Mouse (Mus musculus) neural tube, embryonic 13.5 days (tissue): ENCODE measurements around the gene Rsph14. TPM values are rescaled to one million over a fixed set of nuclear protein-coding genes. Genes with fewer than 3 reads are reported as not detected.
A peak's percentile ranks its signal among the peaks of the same experiment; 100 is the strongest.

Experiments
- ATAC-seq: fragments of 200-750 bp; cut with Nextera tagmentation; 2 replicates; pipeline ENCODE4 v1.8.0; 2017; ENCODE audit warnings: low read depth, mild to moderate bottlenecking, moderate TSS enrichment, moderate library complexity
- H3K27ac ChIP-seq: fragments of 300-500 bp; sonication (generic); replicated peaks from 2 replicates; pipeline ENCODE4 v1.5.1; 2015; ENCODE audit warnings: moderate library complexity, mild to moderate bottlenecking, inconsistent platforms
- H3K27me3 ChIP-seq: fragments of 300-500 bp; sonication (generic); 2 replicates; pipeline ENCODE4 v1.6.1; 2015; ENCODE audit warnings: mild to moderate bottlenecking, inconsistent platforms
- H3K36me3 ChIP-seq: fragments of 300-500 bp; sonication (generic); 2 replicates; pipeline ENCODE4 v1.6.1; 2015; ENCODE audit warnings: mild to moderate bottlenecking, inconsistent platforms
- H3K4me1 ChIP-seq: fragments of 300-500 bp; sonication (generic); replicated peaks from 2 replicates; pipeline ENCODE4 v1.6.1; 2015; ENCODE audit warnings: inconsistent platforms
- H3K4me2 ChIP-seq: fragments of 300-500 bp; sonication (generic); 2 replicates; pipeline ENCODE4 v1.6.1; 2015; ENCODE audit warnings: inconsistent platforms, mild to moderate bottlenecking, moderate library complexity
- H3K4me3 ChIP-seq: fragments of 300-500 bp; sonication (generic); 2 replicates; pipeline ENCODE4 v1.5.1; 2015; ENCODE audit warnings: mild to moderate bottlenecking, inconsistent platforms
- H3K9ac ChIP-seq: fragments of 300-500 bp; sonication (generic); 2 replicates; pipeline ENCODE4 v1.6.1; 2015; ENCODE audit warnings: moderate library complexity, mild to moderate bottlenecking, inconsistent platforms
- H3K9me3 ChIP-seq: fragments of 300-500 bp; sonication (generic); 2 replicates; pipeline ENCODE4 v1.6.1; 2016; ENCODE audit warnings: inconsistent platforms
- WGBS: fragments of 180-500 bp; shearing (Covaris S2); methylation state at CpG from one replicate; pipeline ENCODE4 v1.1.7; 2015; 5-methylcytosine and 5-hydroxymethylcytosine counted together
- polyA plus RNA-seq: library from polyadenylated mRNA; unstranded; fragments of >200 nt; fragmentation: Nextera tagmentation; extraction: Ambion mirVana; gene quantifications from 2 replicates; pipeline ENCODE4 v1.2.1, GENCODE M21; 2015

The Rsph14 gene
- polyA plus RNA-seq, 1 experiment from 2014 or later: 0.35 TPM

DNA sequence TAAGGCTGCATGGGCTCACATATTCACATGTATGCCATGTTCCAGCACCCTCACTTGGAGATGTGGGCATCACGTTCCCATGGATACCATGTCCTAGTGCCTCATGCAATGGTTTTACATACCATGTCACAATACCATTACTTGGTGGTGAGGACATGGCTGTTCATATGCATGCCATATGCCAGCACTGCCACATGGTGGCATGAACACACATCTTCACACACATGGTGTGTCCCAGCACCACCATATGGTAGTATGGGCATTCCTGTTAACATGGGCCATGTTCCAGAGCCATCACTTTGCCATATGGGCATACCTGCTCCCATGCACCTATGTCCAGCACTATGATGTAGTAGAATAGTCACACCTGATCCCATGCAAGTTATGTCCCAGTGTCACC is 91.6 kb downstream of the Rsph14 start:
- H3K27me3 ChIP-seq: no peaks in the 10 kb centered on the region
- no peak overlapping the region for H3K4me2 ChIP-seq
- no peaks in the 10 kb centered on the region for H3K9me3 ChIP-seq
- 90% methylated on average over 1 of the region's 1 CpGs for WGBS
- H3K4me1 ChIP-seq: no peaks in the 10 kb centered on the region
- no peaks in the 10 kb centered on the region for H3K36me3 ChIP-seq
- no peak overlapping the region for H3K9ac ChIP-seq
- no peak overlapping the region for H3K4me3 ChIP-seq
- no peak for ATAC-seq
- H3K27ac ChIP-seq: no peak overlapping the region

DNA sequence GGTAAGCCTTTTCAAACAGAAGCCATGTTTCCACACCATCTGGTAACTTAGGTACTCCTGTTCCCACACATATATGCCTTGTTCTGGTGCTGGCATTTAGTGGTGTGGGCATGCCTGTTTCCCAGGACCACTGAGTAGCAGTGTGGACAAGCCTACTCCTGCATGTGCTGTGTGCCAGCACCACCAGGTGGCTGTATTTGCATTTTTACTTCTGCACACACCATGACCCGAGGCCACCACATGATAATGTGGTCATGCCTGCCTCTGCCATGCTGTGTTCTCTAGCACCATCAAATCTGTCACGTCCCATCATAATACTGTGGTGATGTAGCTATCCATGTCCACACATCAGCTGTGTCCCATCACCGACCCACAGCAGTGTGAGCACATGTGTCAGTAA is 93.1 kb downstream of the Rsph14 start:
- H3K4me1 ChIP-seq: no peaks in the 10 kb centered on the region
- H3K4me3 ChIP-seq: no peak overlapping the region
- WGBS: 63% methylated on average over 3 of the region's 3 CpGs
- no peaks in the 10 kb centered on the region for H3K9me3 ChIP-seq
- no peak for ATAC-seq
- H3K27ac ChIP-seq: no peak overlapping the region
- H3K36me3 ChIP-seq: no peaks in the 10 kb centered on the region
- no peak overlapping the region for H3K9ac ChIP-seq
- no peak overlapping the region for H3K4me2 ChIP-seq
- H3K27me3 ChIP-seq: no peaks in the 10 kb centered on the region

DNA sequence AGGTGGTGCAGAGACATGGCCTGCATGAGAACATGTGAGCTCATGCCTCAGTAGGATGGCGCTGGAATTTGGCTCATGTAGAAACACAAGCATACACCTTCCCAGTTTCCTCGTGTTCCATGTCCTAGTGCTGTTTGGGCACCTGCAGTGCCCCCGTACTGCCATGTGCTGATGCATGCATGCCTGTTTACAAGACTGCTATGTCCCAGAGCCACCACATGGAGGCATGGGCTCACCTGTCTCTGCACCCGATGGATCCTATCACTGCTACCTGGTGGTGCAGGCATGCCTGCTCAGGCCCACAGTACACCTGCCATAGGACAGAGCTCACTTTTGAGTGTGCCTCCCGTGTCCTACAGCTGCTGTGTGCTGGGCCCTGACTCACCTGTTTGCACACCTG is 94.0 kb downstream of the Rsph14 start:
- Histone ChIP-seq H3K9me3 (no peaks in the 10 kb centered on the region), H3K36me3 (no peaks in the 10 kb centered on the region), H3K4me2 (no peak overlapping the region), H3K4me1 (no peaks in the 10 kb centered on the region), H3K4me3 (no peak overlapping the region), H3K27ac (no peak overlapping the region), H3K27me3 (no peaks in the 10 kb centered on the region), H3K9ac (no peak overlapping the region)
- no peak for ATAC-seq
- 70% methylated on average over 5 of the region's 5 CpGs for WGBS

DNA sequence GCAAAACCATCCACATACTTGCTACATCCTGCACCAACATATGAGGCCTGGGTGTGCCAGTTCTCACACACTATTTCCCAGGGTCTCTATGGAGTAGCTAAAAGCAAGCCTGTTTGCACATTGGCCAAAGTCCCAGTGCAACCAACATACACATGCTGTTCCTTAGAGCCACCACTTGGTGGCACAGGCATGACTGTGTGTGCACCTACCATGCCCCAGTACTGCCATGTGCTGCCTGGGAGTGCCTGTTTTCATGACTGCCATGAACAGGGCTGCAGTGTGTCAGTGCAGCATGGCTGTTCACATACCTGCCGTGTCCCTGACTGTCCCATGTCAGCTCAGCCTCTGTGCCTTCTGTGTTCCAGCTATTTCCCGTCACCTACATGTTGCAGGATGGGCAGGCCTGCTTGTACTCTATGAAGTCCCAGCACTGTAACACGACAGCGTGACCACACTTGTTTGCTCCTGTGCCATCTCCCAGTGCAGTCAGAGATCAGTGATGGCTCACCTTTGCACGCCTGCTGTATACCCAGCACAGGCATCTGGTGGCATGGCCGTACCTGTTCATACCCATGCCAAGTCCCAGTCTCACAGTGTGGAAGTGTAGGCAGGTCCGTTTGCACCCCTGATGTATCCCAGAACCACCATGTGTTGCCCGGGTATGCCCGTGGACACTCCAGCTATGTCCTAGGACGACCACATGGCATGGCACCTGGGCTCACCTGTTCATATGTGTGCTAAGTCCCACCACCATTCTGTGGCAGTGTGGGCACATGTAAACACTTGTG is 95.2 kb downstream of the Rsph14 start:
- ATAC-seq: peak; percentile 64
- H3K4me2 ChIP-seq: no peak overlapping the region
- H3K27ac ChIP-seq: no peak overlapping the region
- H3K27me3 ChIP-seq: no peaks in the 10 kb centered on the region
- H3K4me3 ChIP-seq: no peak overlapping the region
- H3K9ac ChIP-seq: no peak overlapping the region
- H3K9me3 ChIP-seq: no peaks in the 10 kb centered on the region
- 86% methylated on average over 10 of the region's 10 CpGs for WGBS
- H3K36me3 ChIP-seq: no peaks in the 10 kb centered on the region
- H3K4me1 ChIP-seq: no peaks in the 10 kb centered on the region

DNA sequence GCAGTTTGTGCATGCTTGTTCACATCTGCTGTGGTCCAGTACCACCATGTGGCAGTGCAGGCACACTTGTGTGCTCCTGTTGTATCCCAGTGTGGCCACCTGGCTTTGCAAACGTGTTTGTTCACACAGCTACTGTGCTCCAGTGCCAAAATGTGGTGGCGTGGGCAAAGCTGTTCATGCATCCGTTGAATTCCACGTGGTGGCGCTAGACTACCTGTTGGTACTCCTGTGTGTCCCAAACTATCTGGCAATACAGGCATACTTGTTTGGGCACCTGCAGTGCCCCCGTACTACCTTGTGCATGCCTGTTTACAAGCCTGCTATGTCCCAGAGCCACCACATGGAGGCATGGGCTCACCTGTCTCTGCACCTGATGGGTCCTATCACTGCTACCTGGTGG is 97.4 kb downstream of the Rsph14 start:
- Histone ChIP-seq H3K27ac (no peak overlapping the region), H3K4me3 (no peak overlapping the region), H3K36me3 (no peaks in the 10 kb centered on the region), H3K9ac (no peak overlapping the region), H3K9me3 (no peaks in the 10 kb centered on the region), H3K4me1 (no peaks in the 10 kb centered on the region), H3K4me2 (no peak overlapping the region), H3K27me3 (no peaks in the 10 kb centered on the region)
- WGBS: 32% methylated on average over 6 of the region's 6 CpGs
- no peak for ATAC-seq

DNA sequence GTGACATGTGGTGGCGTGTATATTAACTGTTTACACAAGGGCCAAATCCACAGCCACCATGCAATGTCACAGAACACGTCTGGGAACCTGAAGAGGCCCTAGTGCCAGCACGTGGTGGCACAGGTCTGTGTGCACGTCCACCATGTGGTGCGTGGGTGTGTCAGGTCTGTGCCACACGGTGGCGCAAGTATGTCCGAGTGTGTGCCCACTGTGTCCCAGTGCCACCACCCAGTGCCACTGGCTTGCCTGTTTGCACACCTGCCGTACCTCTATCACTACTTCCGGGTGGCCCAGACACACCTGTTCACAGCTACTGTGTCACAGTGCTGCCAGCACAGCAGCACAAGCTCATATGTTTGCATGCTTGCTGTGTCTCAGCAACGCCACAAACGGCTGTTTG is 97.9 kb downstream of the Rsph14 start:
- Histone ChIP-seq H3K4me1 (no peaks in the 10 kb centered on the region), H3K36me3 (no peaks in the 10 kb centered on the region), H3K27ac (no peak overlapping the region), H3K4me3 (no peak overlapping the region), H3K27me3 (no peaks in the 10 kb centered on the region), H3K9me3 (no peaks in the 10 kb centered on the region), H3K4me2 (no peak overlapping the region), H3K9ac (no peak overlapping the region)
- ATAC-seq: no peak
- WGBS: 85% methylated on average over 12 of the region's 12 CpGs

DNA sequence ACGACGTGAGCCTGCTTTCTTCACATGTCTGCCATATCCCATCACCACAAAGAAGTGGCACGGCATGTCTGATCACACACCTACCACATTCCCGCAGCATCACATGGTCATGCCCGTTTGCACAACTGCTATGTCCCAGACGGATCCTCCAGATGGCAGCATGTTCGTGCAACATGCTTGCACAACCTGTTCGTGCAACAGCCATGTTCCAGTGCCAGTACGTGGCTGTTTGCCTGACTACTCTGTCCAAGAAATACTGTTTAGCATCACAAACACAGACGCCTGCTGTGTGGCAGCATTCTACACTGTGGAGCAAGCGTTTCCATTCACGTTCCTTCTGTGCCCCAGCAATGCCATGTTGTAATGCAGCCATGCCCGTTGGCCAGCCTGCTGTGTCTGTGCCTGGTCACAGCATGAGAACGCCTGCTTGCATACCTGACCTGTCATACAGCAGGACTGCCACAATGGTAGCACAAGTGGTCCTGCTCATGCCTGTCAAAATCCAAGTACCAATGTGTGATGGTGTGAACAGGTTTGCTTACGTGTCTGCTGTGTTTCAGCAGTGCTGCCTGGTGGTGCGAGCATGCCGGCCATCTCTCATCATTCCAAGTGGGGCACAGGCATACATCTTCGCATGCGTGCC is 98.7 kb downstream of the Rsph14 start:
- Histone ChIP-seq H3K4me3 (no peak overlapping the region), H3K4me1 (no peaks in the 10 kb centered on the region), H3K27ac (no peak overlapping the region), H3K27me3 (no peaks in the 10 kb centered on the region), H3K4me2 (no peak overlapping the region), H3K36me3 (no peaks in the 10 kb centered on the region), H3K9me3 (no peaks in the 10 kb centered on the region), H3K9ac (no peak overlapping the region)
- ATAC-seq: no peak
- 80% methylated on average over 19 of the region's 19 CpGs for WGBS

DNA sequence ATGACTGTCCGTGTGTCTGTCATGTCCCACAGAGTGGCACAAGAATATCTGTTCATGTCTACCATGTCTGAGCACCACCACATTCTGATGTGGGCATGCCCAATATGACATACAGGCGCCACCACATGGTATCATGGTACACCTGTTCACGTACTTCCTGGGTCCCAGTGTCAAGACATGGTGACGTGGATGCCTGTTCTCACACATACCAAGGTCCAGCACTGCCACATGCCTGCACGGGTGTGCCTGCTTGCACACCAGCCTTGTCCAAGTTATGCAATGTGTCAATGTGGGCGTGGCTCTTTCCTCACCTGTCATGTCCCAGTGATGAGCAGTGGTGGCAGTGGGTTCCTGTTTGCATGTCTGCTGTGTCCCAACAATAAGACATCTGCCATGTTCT is 99.9 kb downstream of the Rsph14 start:
- Histone ChIP-seq H3K36me3 (no peaks in the 10 kb centered on the region), H3K27ac (no peak overlapping the region), H3K9ac (no peak overlapping the region), H3K4me2 (no peak overlapping the region), H3K9me3 (no peaks in the 10 kb centered on the region), H3K4me1 (no peaks in the 10 kb centered on the region), H3K27me3 (no peaks in the 10 kb centered on the region), H3K4me3 (no peak overlapping the region)
- no peak for ATAC-seq
- WGBS: 86% methylated on average over 6 of the region's 6 CpGs

DNA sequence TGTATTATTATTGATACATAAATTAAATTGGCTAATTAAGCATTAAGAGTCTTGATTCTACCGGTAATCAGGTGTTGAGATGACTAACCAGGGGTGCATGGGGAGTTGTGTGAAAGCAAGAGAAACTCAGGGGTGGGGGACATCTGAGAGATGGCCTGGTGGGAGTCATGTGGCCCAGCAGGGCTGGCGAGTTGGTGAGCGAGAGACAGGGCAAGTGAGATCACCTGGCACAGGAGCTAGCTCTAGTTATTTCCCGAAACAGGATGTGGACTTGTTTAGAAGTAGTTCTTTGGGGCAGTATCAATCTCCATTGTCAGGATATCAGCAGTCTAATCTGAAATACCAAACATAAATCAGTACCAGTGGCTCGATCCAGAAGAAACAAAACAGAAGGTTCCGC is 100.8 kb downstream of the Rsph14 start:
- Histone ChIP-seq H3K36me3 (no peaks in the 10 kb centered on the region), H3K9ac (no peak overlapping the region), H3K4me2 (no peak overlapping the region), H3K4me3 (no peak overlapping the region), H3K4me1 (no peaks in the 10 kb centered on the region), H3K27me3 (no peaks in the 10 kb centered on the region), H3K27ac (no peak overlapping the region), H3K9me3 (no peaks in the 10 kb centered on the region)
- WGBS: 86% methylated on average over 6 of the region's 6 CpGs
- no peak for ATAC-seq

DNA sequence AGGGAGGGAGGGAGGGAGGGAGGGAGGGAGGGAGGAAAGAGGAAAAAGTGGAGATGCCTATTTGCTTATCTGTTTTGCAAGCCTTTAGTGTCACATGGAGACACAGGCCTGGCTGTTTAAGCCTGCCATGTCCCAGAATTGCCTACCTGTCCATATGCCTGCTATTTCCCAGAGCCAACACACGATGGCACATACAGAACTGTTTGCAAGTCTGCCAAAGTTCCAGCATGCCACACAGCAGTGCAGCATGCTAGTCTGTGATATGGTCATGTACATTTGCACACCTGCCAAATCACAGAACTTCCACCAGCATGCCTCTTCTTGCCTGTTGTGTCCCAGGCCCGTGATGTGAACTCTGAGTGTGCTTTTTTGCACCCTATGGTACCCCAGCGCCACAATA is 101.8 kb downstream of the Rsph14 start:
- H3K27me3 ChIP-seq: no peaks in the 10 kb centered on the region
- H3K4me3 ChIP-seq: no peak overlapping the region
- 88% methylated on average over 3 of the region's 3 CpGs for WGBS
- H3K27ac ChIP-seq: no peak overlapping the region
- H3K9me3 ChIP-seq: no peaks in the 10 kb centered on the region
- H3K4me1 ChIP-seq: peaks cover under 1% of the 10 kb centered on the region; the same call in 1 of the 2 replicates
- ATAC-seq: no peak
- H3K4me2 ChIP-seq: no peak overlapping the region
- H3K9ac ChIP-seq: no peak overlapping the region
- H3K36me3 ChIP-seq: no peaks in the 10 kb centered on the region

DNA sequence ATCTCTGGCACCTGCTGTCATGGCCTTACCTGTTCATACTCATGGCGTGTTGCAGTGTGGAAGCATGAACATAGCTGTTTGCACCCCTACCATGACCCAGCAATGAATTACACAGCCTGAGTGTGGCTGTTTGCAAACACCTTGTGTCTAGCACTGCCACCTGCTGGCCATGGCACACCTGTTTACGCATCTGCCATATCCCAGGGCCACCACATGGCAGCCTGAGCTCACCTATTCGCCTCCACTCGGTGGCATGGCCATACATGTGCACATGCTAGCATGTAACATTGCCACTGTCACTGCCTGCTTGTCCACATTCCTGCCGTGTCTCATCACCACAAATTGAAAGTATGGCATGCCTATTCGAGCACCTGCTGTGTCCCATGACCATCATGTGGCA is 102.8 kb downstream of the Rsph14 start:
- no peak overlapping the region for H3K4me2 ChIP-seq
- WGBS: 75% methylated on average over 6 of the region's 6 CpGs
- no peak for ATAC-seq
- H3K9ac ChIP-seq: no peak overlapping the region
- H3K27ac ChIP-seq: no peak overlapping the region
- H3K36me3 ChIP-seq: no peaks in the 10 kb centered on the region
- H3K9me3 ChIP-seq: no peaks in the 10 kb centered on the region
- peaks cover 4% of the 10 kb centered on the region for H3K4me1 ChIP-seq
- H3K4me3 ChIP-seq: no peak overlapping the region
- no peaks in the 10 kb centered on the region for H3K27me3 ChIP-seq

DNA sequence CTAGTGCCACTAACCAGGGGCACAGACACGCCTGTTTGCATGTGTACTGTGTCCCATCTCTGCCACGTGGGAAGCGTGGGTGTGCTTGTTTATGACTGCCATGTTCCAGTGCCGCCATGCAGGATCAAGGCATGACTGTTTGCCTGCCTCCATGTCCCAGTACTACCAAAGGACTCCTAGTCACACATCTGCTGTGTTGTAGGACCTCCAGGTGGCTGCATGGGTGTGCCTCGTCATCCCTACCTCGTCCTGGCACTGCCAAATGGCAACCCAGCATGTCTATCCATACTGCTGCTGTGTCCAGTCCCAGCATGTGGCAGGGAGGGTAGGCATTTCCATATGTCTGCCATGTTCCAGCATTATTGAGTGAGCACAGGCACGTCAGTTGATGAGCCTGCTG is 104.1 kb downstream of the Rsph14 start:
- peaks cover 4% of the 10 kb centered on the region for H3K4me1 ChIP-seq
- H3K36me3 ChIP-seq: no peaks in the 10 kb centered on the region
- no peak overlapping the region for H3K9ac ChIP-seq
- no peak for ATAC-seq
- H3K4me2 ChIP-seq: no peak overlapping the region
- no peak overlapping the region for H3K4me3 ChIP-seq
- WGBS: 83% methylated on average over 7 of the region's 7 CpGs
- H3K27me3 ChIP-seq: no peaks in the 10 kb centered on the region
- H3K9me3 ChIP-seq: no peaks in the 10 kb centered on the region
- no peak overlapping the region for H3K27ac ChIP-seq

DNA sequence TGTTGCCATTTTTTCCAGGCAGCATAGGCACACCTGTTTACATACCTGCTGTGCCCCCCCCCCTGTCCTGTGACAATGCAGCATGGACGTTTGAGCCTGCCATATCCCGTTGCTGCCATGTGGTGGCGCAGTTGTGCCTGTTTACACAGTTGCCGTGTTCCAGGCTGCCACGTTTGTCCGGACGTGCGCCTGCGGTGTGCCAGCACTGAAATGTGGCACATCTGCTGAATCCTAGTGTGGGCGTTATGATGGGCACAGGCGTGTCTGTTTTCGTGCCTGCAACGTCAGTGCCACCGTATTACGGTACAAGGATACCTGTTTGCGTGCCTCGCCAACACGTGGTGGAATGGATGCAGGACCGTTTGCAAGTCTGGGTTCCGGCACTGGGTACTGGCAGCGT is 107.1 kb downstream of the Rsph14 start:
- H3K4me1 ChIP-seq: peaks cover 4% of the 10 kb centered on the region
- H3K27ac ChIP-seq: no peak overlapping the region
- H3K4me3 ChIP-seq: peak overlapping the region; percentile 14; the same call in 1 of the 2 replicates
- no peaks in the 10 kb centered on the region for H3K9me3 ChIP-seq
- no peaks in the 10 kb centered on the region for H3K36me3 ChIP-seq
- no peak overlapping the region for H3K9ac ChIP-seq
- H3K27me3 ChIP-seq: no peaks in the 10 kb centered on the region
- WGBS: 15% methylated on average over 21 of the region's 21 CpGs
- ATAC-seq: peak; percentile 14; the same call in 1 of the 2 replicates
- H3K4me2 ChIP-seq: peak overlapping the region; percentile 48
